Mouse (Mus musculus) left cerebral cortex, postnatal 4 days (tissue): ENCODE data around the gene Senp1. TPM values are rescaled to one million over a fixed set of nuclear protein-coding genes. Genes with fewer than 3 reads are reported as not detected.

Experiments used
- DNase-seq: peaks from one replicate; pipeline ENCODE4 v3.0.0-alpha.2; 2022
- intact Hi-C: fragments of 180-260 bp; cut with DNase I; formaldehyde crosslinking; loops from one replicate; pipeline ENCODE4 v1.15.1; 2025
- total RNA-seq, 2 experiments: library from RNA; stranded (reverse); gene quantifications; 2 replicates each; pipeline ENCODE4 v1.2.3; 2021

Senp1 gene
- total RNA-seq, 2 experiments from 2014 or later, result 20.2 to 20.6 TPM

DNA sequence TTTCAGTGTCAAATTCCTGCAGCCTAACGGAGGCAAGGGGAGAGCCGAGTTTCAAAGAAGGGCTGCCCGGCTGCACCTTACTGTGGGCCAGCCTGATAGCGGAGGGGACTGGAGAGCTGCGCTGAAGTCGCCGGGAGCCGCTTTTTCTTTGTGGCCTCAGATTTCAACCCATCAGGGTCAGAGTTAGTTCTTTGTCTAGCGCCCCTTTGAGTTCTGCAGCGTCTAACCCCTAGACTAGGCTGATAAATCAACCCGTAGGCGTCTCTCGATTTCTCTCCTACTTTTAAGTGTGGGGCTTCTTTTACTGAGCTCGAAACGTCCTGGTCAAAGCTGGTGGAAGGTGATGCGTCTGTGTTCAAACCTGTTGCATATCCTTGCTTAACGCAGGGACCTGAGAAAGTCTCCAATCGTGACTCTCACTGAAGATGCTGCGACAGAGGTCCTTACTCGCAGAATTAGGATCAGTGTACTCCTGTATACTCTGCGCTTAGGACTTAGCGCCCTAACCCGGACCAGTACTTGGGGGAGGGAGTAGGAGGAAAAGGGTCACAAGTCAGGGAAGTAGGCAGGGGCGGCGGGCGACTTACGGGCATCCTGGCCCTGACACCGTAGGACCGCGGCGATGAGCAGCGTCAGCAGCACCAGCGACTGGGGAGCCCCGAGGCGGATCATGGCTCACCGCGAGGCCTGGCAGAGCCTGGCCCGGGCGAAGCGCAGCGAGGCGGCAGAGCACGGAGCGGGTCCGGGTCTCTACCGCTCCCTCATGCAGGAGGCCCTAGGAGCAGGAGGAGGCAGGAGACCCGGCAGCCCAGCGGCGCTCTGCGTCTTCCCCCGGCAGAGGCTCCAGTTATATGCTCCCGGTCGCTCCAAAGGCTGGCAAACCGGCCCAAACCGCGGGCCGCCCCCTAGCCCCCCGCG, 89.5 kb downstream of the Senp1 start, which contains the start of gene Col2a1:
Gene Col2a1, minus strand, starts transcription at position 874 of the 918 bp plus-strand sequence.
- no peak for DNase-seq
- intact Hi-C loops, result no loop called here

- DNase-seq, result peak; percentile 40
- intact Hi-C loops, result no loop called here
Observed at GRCm38 (mm10) chr15:98002991-98003821, 90.3 kb downstream of the Senp1 start.

- DNase-seq, result peak; percentile 44
- intact Hi-C loops, result no loop called here
Observed at GRCm38 (mm10) chr15:98002113-98002990, 91.2 kb downstream of the Senp1 start.

- intact Hi-C loops, result no loop called here
- no peak for DNase-seq
Observed at GRCm38 (mm10) chr15:98001321-98002112, 92.0 kb downstream of the Senp1 start.

DNA sequence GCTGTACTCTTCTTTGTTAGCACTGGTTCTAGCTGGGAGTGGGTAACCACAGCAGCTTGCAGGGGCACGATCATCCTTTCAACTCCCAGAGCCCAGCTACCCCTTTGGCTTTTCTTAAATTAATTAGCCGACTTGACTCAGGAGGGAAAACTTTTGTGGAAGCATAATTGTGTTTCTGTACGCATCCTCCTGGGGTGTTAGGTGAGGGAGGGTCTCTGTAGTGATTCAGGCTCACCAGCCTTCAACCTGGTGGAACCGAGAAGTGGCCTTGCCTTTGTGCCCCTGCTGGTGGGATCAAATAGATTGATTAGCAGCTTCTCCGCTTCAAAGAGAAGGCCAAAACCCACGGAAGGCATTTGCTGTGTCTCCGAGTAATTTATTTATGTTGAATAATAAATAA, 93.6 kb downstream of the Senp1 start:
- intact Hi-C loops, result no loop called here
- DNase-seq, result no peak

DNA sequence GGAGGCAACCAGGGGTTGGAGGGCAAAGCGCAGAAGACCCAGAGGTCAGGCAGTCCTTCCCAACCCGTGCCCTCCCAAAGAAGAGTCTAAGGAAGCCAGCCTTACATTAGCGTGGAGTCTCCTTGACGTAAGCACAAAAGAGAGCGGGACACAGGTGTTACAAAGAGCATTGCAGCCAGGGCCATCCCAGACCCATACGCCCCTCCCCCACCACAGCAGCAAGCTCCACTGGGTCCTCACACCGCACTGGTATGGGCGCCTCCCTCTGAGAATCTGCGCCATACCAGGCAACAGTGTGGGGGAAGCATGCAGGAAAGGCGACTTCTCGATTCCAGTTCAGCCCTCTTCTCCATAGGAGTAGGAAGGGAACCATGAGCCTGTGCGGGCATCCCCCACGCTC, 94.0 kb downstream of the Senp1 start:
- intact Hi-C loops, result no loop called here

DNA sequence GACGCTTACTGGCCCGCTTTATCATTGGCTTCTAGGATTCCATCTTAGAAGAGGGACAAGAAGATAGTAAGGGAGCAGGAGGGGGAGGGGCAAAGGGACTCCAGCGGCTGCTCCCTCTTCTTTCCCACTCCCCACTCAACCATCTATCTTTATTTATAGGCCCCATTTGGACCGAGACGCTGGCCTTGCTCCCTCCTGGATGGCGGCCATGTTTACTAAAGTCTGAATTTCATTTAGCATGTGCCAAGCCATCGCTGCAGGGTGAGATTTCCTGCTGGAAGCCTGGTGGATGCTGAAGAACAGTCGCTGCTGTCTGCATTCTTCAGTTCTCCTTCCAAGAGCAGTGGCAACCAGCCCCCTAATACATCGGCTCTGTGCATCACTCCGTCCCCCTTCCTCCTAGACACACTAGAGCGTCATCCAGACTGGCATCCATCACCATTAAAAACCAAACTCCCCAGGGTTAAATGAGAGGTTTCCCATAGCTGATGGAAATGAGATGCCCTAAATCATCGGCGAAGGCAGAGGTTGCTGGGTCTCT, 96.8 kb downstream of the Senp1 start:
- peak; percentile 87 for DNase-seq
- intact Hi-C loops, result no loop called here

More for the DNA sequence above, 94.0 kb downstream of the Senp1 start:
- DNase-seq, result no peak

- DNase-seq, result peak; percentile 93
- intact Hi-C loops, result no loop called here
Observed at GRCm38 (mm10) chr15:97992712-97993286, 100.7 kb downstream of the Senp1 start.

DNA sequence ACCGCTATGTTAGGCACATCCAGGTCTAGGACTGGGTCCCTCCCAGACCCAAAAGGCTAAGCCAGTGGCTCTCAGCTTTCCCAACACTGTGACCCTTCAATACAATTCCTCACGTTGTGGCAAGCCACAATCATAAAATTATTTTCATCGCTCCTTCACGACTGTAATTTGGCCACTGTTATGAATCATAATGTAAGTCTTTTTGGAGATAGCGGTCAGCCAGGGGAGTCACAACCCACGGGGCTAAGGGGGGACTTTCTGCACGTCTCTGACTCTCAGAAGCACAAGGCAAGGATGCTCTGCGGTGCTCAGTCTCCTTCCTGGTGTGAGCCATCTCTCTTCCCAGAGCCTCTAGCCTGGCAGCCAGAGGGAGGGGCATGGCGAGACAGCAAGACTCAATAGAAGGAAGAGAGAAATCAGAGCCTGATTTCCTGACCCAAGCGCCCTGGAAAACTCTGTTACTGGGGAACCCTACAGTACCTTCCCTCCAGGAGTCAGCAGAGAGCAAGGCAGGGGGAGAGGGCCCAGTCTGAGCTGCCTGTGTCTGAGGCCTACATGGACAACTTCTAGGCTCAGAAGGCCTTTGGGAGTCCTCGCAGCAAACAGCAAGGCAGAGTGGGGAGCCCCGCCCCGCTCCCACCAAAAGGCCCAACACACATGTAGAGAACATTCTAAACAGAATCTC, 101.4 kb downstream of the Senp1 start:
- DNase-seq, result peak; percentile 49
- intact Hi-C loops, result no loop called here

DNA sequence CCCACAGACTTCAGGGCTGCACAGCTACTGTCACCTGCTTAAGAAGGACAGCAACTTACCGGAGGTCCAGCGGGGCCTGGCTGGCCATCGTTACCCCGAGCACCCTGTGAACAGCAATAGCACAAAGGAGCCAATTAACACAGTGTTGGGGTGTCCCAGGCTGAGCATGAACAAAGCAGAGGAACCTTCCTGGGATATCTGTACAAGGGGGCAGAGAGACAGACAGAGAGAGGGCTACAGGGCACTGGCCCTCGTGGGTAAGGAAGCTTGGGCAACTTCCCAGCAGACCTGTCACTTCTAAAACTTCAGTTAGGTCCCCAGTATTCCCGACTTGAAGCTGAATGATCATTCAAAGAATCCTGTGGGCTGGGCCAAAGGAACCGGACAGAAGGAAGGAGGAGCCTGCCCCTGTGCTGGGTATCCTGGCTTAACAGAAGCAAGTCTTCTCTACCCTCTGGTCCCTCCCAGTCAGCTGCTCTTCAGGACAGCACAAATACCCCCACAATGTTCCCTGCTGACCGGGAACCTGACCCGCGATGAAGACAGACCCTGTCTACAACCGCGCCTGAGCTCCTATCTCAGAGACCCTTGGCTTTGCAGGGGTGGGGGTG, 102.2 kb downstream of the Senp1 start:
- intact Hi-C loops, result no loop called here
- no peak for DNase-seq

GRCm38 (mm10) chr15:97990721-97991120, 102.8 kb downstream of the Senp1 start:
- intact Hi-C loops, result no loop called here
- no peak for DNase-seq

- DNase-seq, result peak; percentile 46
- intact Hi-C loops, result no loop called here
Observed at GRCm38 (mm10) chr15:97990124-97990523, 103.4 kb downstream of the Senp1 start.

- no peak for DNase-seq
- intact Hi-C loops, result no loop called here
Observed at GRCm38 (mm10) chr15:97989544-97989943, 104.0 kb downstream of the Senp1 start.

Other genes with a start within 250 kb of the Senp1 start
- gene Hdac7, start 249.2 kb downstream of the Senp1 start, total RNA-seq, result 10 to 100 TPM; 41.0 to 41.3 TPM
- under 1 TPM in 1 of 2 experiments, not detected in 1; 0.08 TPM for gene Vdr, start 183.1 kb downstream of the Senp1 start, total RNA-seq
- 10 to 100 TPM; 18.0 to 20.1 TPM for gene Tmem106c, start 129.5 kb downstream of the Senp1 start, total RNA-seq
- gene Col2a1, start 89.0 kb downstream of the Senp1 start, total RNA-seq, result 1 to 10 TPM; 2.5 to 5.4 TPM
- gene Pfkm, start 1.2 kb downstream of the Senp1 start, total RNA-seq, result 100 to 1,000 TPM; 156 to 177 TPM
- gene Asb8, start 71.9 kb upstream of the Senp1 start, total RNA-seq, result 10 to 100 TPM; 28.3 to 35.0 TPM
- 10 to 100 TPM; 45.6 to 51.6 TPM for gene Ccdc184, start 73.4 kb upstream of the Senp1 start, total RNA-seq
- gene Olfr288, start 101.8 kb upstream of the Senp1 start, total RNA-seq, result under 1 TPM in 1 of 2 experiments, not detected in 1; 0.18 TPM
- not detected for gene Gm44579, start 127.2 kb upstream of the Senp1 start, total RNA-seq
- gene Olfr287, start 127.3 kb upstream of the Senp1 start, total RNA-seq, result under 1 TPM in 1 of 2 experiments, not detected in 1; 0.20 TPM
- not detected for gene Olfr286, start 140.7 kb upstream of the Senp1 start, total RNA-seq
- not detected for gene H1fnt, start 163.5 kb upstream of the Senp1 start, total RNA-seq
- 10 to 100 TPM; 11.8 to 13.4 TPM for gene Zfp641, start 202.4 kb upstream of the Senp1 start, total RNA-seq
- gene Olfr285, start 223.6 kb upstream of the Senp1 start, total RNA-seq, result not detected
- gene Olfr284, start 247.2 kb upstream of the Senp1 start, total RNA-seq, result not detected